Mouse (Mus musculus) kidney, postnatal 0 days (tissue): Measurements from ENCODE around the gene Cdc42ep1. TPM values are rescaled to one million over a fixed set of nuclear protein-coding genes. Genes with fewer than 3 reads are reported as not detected.
A peak's percentile ranks its signal among the peaks of the same experiment; 100 is the strongest.

Experiments used
- ATAC-seq: fragments of 200-750 bp; cut with Nextera tagmentation; replicated peaks from 2 replicates; pipeline ENCODE4 v1.8.0; 2017; ENCODE audit warnings: low read depth, moderate number of reproducible peaks, moderate TSS enrichment, moderate library complexity; ENCODE audit not compliant: low FRiP score
- DNase-seq: peaks from one replicate; pipeline ENCODE4 v3.0.0-alpha.2; 2016; ENCODE audit warnings: low spot score
- H3K27ac ChIP-seq: fragments of 300-500 bp; sonication (generic); 2 replicates; pipeline ENCODE4 v1.5.1; 2014; ENCODE audit warnings: mild to moderate bottlenecking
- H3K27me3 ChIP-seq: fragments of 300-500 bp; sonication (generic); 2 replicates; pipeline ENCODE4 v1.6.1; 2014; ENCODE audit warnings: low read length, mixed read lengths; ENCODE audit not compliant: insufficient read depth
- H3K36me3 ChIP-seq: fragments of 300-500 bp; sonication (generic); 2 replicates; pipeline ENCODE4 v1.6.1; 2014; ENCODE audit warnings: low read length, mixed read lengths; ENCODE audit not compliant: insufficient read depth
- H3K4me1 ChIP-seq: fragments of 300-500 bp; sonication (generic); replicated peaks from 2 replicates; pipeline ENCODE4 v1.6.1; 2014; ENCODE audit warnings: antibody characterized with exemption, low read length, mixed read lengths; ENCODE audit not compliant: insufficient read depth
- H3K4me2 ChIP-seq: fragments of 300-500 bp; sonication (generic); 2 replicates; pipeline ENCODE4 v1.6.1; 2014; ENCODE audit warnings: mild to moderate bottlenecking, low read length, moderate library complexity, mixed read lengths
- H3K4me3 ChIP-seq: fragments of 300-500 bp; sonication (generic); replicated peaks from 2 replicates; pipeline ENCODE4 v1.5.1; 2014; ENCODE audit warnings: low read depth, low read length
- H3K9ac ChIP-seq: fragments of 300-500 bp; sonication (generic); 2 replicates; pipeline ENCODE4 v1.6.1; 2014; ENCODE audit warnings: low read depth, low read length
- H3K9me3 ChIP-seq: fragments of 300-500 bp; sonication (generic); replicated peaks from 2 replicates; pipeline ENCODE4 v1.6.1; 2016; ENCODE audit warnings: low read length, inconsistent platforms, mixed read lengths
- CTCF ChIP-seq: IDR thresholded peaks from 2 replicates; pipeline ENCODE4 v1.5.1; 2016; ENCODE audit warnings: antibody characterized with exemption, low read depth, mild to moderate bottlenecking, moderate library complexity
- WGBS: fragments of 180-500 bp; shearing (Covaris S2); extraction: QIAGEN DNeasy Blood & Tissue Kit; methylation state at CpG from one replicate; pipeline ENCODE4 v1.1.7; 2014; 5-methylcytosine and 5-hydroxymethylcytosine counted together
- polyA plus RNA-seq: library from polyadenylated mRNA; unstranded; fragments of >200 nt; fragmentation: Nextera tagmentation; extraction: Ambion mirVana; gene quantifications from 2 replicates; pipeline ENCODE4 v1.2.1, GENCODE M21; 2015

Cdc42ep1 gene
- polyA plus RNA-seq, 1 experiment from 2014 or later, result 57.1 TPM

DNA sequence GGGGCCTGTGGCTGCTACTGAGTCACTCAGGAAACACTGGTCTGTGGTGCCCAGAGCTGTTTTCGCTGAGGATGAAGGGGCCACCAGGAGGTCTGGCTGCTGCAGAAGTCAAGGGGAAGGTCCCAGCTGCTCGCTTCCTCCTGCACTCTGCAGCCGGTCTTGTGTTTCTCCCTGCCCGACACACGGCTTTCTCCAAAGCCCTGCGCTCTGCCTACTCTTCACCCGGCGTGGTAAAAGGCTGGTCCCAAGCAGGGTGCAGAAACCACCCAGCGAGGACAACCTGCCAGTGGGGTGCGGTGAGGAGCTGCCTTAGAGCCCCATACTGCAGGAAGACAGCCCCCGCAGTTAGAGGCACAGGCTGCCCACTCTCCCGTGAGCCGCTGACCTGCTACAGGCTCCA is 52.3 kb downstream of the Cdc42ep1 start:
- ATAC-seq (no peak), DNase-seq (no peak)
- no peaks in the 10 kb centered on the region for H3K9me3 ChIP-seq
- peak overlapping the region; percentile 39; the same call in 1 of the 2 replicates for H3K27ac ChIP-seq
- H3K4me2 ChIP-seq, result no peak overlapping the region
- no peak overlapping the region for H3K4me3 ChIP-seq
- 59% methylated on average over 13 of the region's 13 CpGs for WGBS
- no peak for TF ChIP-seq CTCF
- H3K27me3 ChIP-seq, result no peaks in the 10 kb centered on the region
- H3K36me3 ChIP-seq, result peaks cover 27% of the 10 kb centered on the region
- peaks cover 26% of the 10 kb centered on the region for H3K4me1 ChIP-seq
- H3K9ac ChIP-seq, result peak overlapping the region; percentile 13; the same call in 1 of the 2 replicates

DNA sequence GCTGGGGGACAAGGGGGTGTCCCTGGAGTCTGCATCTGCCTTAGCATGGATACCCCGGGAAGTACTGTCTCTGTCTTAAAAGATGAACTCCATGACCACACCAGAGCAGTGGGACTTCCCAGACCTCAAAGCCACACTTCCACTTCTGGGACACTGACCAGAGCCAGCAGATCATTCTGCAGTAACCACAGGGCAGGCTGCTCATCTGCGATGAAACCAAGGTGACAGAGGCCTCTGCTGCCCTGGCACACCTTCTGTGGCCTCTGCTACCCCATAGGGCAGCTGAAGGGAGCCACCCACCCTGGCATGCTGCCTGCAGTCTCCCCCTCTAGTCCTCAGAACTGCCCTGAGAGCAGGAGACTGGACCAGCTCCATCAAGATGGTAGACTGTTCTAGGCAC is 53.3 kb downstream of the Cdc42ep1 start:
- no peak overlapping the region for H3K27ac ChIP-seq
- H3K4me3 ChIP-seq, result no peak overlapping the region
- H3K9ac ChIP-seq, result no peak overlapping the region
- no peak for TF ChIP-seq CTCF
- WGBS, result 70% methylated on average over 2 of the region's 2 CpGs
- H3K36me3 ChIP-seq, result peaks cover 24% of the 10 kb centered on the region
- no peak for DNase-seq
- no peak overlapping the region for H3K4me2 ChIP-seq
- no peaks in the 10 kb centered on the region for H3K27me3 ChIP-seq
- peaks cover 33% of the 10 kb centered on the region for H3K4me1 ChIP-seq
- ATAC-seq, result no peak
- H3K9me3 ChIP-seq, result no peaks in the 10 kb centered on the region

DNA sequence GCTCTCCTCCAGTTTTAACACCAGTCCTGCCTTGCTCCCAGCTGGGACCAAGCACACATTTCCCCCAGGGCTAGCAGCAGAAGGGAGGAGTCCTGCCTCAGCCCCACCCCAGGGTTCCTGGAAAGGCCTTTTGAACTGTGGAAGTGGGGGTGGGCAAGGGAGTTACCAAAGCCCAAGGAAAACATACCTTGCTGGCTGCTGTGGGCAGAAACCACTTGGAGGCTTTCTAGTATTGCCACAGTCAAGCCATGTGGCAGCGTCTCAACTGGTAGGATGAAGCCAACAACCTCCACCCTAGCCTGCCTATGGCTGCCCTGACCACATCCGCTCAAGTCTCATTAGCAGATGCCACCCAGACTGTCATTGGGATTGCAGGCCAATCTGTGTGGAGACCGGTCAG is 53.7 kb downstream of the Cdc42ep1 start:
- 0 out of 2 replicates have a peak overlapping the region, but pooled peaks have one; percentile 13 for H3K27ac ChIP-seq
- WGBS, result 82% methylated on average over 3 of the region's 3 CpGs

DNA sequence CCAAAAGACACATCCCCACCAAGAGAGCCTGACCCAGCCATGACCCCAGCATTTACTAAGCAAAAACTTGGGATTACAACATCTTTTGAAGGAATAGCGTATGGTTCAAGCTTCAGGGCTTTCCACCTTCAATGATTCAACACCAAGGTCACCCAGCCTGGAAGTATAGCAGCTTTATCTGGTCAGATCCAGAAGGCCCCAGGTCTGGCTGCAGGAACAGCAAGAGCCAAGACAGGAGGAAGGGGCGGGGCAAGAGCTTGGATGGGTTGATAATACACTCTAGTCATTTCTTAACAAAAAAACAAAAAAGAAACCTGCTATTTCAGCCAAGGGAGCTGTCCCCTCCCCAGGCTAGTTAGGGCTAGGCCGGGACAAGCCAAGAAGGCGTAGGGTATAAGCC is 55.1 kb downstream of the Cdc42ep1 start:
- Histone ChIP-seq H3K27ac (no peak overlapping the region; the same call in 1 of the 2 replicates), H3K4me2 (no peak overlapping the region), H3K4me1 (peaks cover 38% of the 10 kb centered on the region), H3K36me3 (peaks cover 14% of the 10 kb centered on the region), H3K4me3 (no peak overlapping the region), H3K9me3 (no peaks in the 10 kb centered on the region), H3K27me3 (no peaks in the 10 kb centered on the region), H3K9ac (no peak overlapping the region)
- DNase-seq, result no peak
- WGBS, result 91% methylated on average over 4 of the region's 4 CpGs
- no peak for TF ChIP-seq CTCF
- ATAC-seq, result no peak

More for the DNA sequence above, 53.7 kb downstream of the Cdc42ep1 start:
- Histone ChIP-seq H3K9ac (no peak overlapping the region), H3K9me3 (no peaks in the 10 kb centered on the region), H3K4me3 (no peak overlapping the region), H3K4me2 (no peak overlapping the region), H3K4me1 (peaks cover 37% of the 10 kb centered on the region), H3K36me3 (peaks cover 24% of the 10 kb centered on the region), H3K27me3 (no peaks in the 10 kb centered on the region)
- no peak for DNase-seq
- TF ChIP-seq CTCF, result no peak
- ATAC-seq, result no peak

DNA sequence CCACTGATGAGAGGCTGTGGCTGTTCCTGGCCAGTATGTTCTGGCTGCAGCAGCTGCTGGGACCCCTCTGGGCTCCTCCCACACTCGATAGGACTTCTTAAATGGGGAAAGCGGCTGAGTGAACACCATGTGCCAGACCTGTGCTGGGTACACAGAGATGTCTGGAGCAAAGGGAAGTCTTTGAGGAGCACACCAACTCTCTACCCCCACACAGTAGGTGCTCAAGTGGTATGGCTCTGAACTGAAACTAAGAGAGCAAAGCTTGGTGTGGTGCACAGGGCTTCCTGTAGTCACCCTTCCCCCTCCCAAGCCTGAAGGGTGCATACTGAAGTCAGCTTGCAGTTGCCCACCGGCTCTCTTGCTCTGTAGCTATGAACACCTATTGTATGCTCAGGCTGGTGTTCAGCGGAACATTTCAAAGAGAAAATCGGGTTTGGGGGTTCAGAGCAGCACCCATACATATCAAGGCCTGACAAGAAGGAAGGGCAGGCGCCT is 56.1 kb downstream of the Cdc42ep1 start:
- H3K4me1 ChIP-seq, result peaks cover 37% of the 10 kb centered on the region
- peak; percentile 50 for DNase-seq

DNA sequence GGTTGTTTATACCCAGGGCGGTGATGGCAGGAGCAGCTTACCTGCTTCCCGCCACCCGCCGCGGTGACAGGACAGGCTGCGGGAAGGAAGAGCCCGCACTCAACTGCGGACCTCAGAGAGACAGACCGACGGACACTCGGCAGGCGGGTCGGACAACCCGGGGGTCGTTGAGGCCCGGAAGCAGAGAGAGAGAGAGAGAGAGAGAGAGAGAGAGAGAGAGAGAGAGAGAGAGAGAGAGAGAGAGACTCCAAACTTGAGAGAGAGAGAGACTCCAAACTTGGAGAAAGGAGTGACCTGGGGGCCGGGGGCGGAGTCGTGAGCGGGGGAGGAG is 57.0 kb downstream of the Cdc42ep1 start, which contains the start of gene Gm49510:
Gm49510 (plus strand) TSS at position 259 of the 331 bp plus-strand sequence.
- no peak for DNase-seq
- WGBS, result 1% methylated on average over 16 of the region's 20 CpGs
- ATAC-seq, result no peak
- peak within 1 kb of the TSS; percentile 77 for H3K4me3 ChIP-seq
- peak within 1 kb of the TSS; percentile 83 for H3K4me2 ChIP-seq
- H3K27me3 ChIP-seq, result no peaks in the 10 kb centered on the region
- H3K4me1 ChIP-seq, result peaks cover 34% of the 10 kb centered on the region
- TF ChIP-seq CTCF, result no peak
- peak within 1 kb of the TSS; percentile 75 for H3K27ac ChIP-seq
- H3K36me3 ChIP-seq, result 0 out of 2 replicates have a peak, but pooled peaks cover 5% of the 10 kb centered on the region
- H3K9me3 ChIP-seq, result no peaks in the 10 kb centered on the region
- peak within 1 kb of the TSS; percentile 72 for H3K9ac ChIP-seq

More for the DNA sequence above, 56.1 kb downstream of the Cdc42ep1 start:
- Histone ChIP-seq H3K27ac (peak overlapping the region; percentile 51), H3K4me3 (no peak overlapping the region), H3K36me3 (peaks cover 4% of the 10 kb centered on the region; the same call in 1 of the 2 replicates), H3K4me2 (peak overlapping the region; percentile 83; the same call in 1 of the 2 replicates), H3K9ac (no peak overlapping the region), H3K9me3 (no peaks in the 10 kb centered on the region), H3K27me3 (no peaks in the 10 kb centered on the region)
- WGBS, result 48% methylated on average over 6 of the region's 6 CpGs
- no peak for ATAC-seq
- TF ChIP-seq CTCF, result no peak
